Mouse (Mus musculus): Measurements from ENCODE around the gene Rad51b. TPM values are rescaled to one million over a fixed set of nuclear protein-coding genes. Genes with fewer than 3 reads are reported as not detected.

The Rad51b gene
- polyA plus RNA-seq, 1 experiment, result 13.8 TPM

GRCm38 (mm10) chr12:79369512-79370165, 72.6 kb downstream of the Rad51b start:
- H3K4me1 ChIP-seq (ENCODE audit: control insufficient read depth, insufficient read depth, low read length), result no peaks in the 10 kb centered on the region
- no peak for TF ChIP-seq EP300 (IDR thresholded peaks at IDR 0.05; ENCODE audit: insufficient read depth, low read depth, low read length)
- no peak for TF ChIP-seq CTCF (IDR thresholded peaks at IDR 0.05; ENCODE audit: low read depth, low read length)
- no peak for TF ChIP-seq POLR2A (IDR thresholded peaks at IDR 0.05; ENCODE audit: insufficient read depth, low read length)
- no peak overlapping the region for H3K4me3 ChIP-seq (ENCODE audit: low read depth, low read length)
- no peak overlapping the region for H3K27ac ChIP-seq (ENCODE audit: insufficient read depth, low read length)
- no peak overlapping the region for H3K9ac ChIP-seq (ENCODE audit: low read depth, poor library complexity, severe bottlenecking)
- H3K27me3 ChIP-seq (ENCODE audit: control insufficient read depth, insufficient read depth, low read length, poor library complexity, severe bottlenecking), result no peaks in the 10 kb centered on the region
- no peaks in the 10 kb centered on the region for H3K36me3 ChIP-seq (ENCODE audit: control insufficient read depth, insufficient read depth, low read length, poor library complexity, severe bottlenecking)
- H3K9me3 ChIP-seq (replicated peaks; ENCODE audit: control insufficient read depth, insufficient read depth, low read length, poor library complexity, severe bottlenecking), result no peaks in the 10 kb centered on the region

DNA sequence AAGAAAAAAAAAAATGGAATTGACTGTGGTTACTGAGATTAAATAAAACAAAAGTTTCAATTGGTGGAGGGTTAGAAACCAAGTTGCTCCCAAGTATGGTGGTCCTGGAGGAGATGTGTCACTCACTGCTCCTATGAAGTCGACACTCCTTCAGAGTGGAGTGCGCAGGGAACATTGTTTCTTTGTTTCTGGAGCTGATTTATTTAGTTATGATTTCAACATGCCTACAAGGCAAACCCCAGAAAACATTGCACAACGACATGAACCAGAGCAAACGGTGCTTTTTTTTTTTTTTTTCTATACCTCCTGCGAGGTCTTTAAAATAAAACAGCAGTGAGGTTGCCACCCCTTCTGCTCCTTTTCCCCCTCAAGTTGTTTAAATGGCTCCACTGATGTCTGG, 75.6 kb downstream of the Rad51b start:
- H3K9ac ChIP-seq (ENCODE audit: low read depth, poor library complexity, severe bottlenecking), result no peak overlapping the region
- no peaks in the 10 kb centered on the region for H3K27me3 ChIP-seq (ENCODE audit: control insufficient read depth, insufficient read depth, low read length, poor library complexity, severe bottlenecking)
- H3K4me1 ChIP-seq (ENCODE audit: control insufficient read depth, insufficient read depth, low read length), result no peaks in the 10 kb centered on the region
- H3K4me3 ChIP-seq (ENCODE audit: low read depth, low read length), result no peak overlapping the region
- no peaks in the 10 kb centered on the region for H3K36me3 ChIP-seq (ENCODE audit: control insufficient read depth, insufficient read depth, low read length, poor library complexity, severe bottlenecking)
- no peaks in the 10 kb centered on the region for H3K9me3 ChIP-seq (replicated peaks; ENCODE audit: control insufficient read depth, insufficient read depth, low read length, poor library complexity, severe bottlenecking)
- H3K27ac ChIP-seq (ENCODE audit: insufficient read depth, low read length), result no peak overlapping the region
- TF ChIP-seq EP300 (IDR thresholded peaks at IDR 0.05; ENCODE audit: insufficient read depth, low read depth, low read length) (no peak), CTCF (IDR thresholded peaks at IDR 0.05; ENCODE audit: low read depth, low read length) (no peak)

GRCm38 (mm10) chr12:79377378-79377777, 80.3 kb downstream of the Rad51b start:
- no peak overlapping the region for H3K27ac ChIP-seq (ENCODE audit: insufficient read depth, low read length)
- no peak for TF ChIP-seq CTCF (IDR thresholded peaks at IDR 0.05; ENCODE audit: low read depth, low read length)
- no peak for TF ChIP-seq EP300 (IDR thresholded peaks at IDR 0.05; ENCODE audit: insufficient read depth, low read depth, low read length)
- TF ChIP-seq POLR2A (IDR thresholded peaks at IDR 0.05; ENCODE audit: insufficient read depth, low read length), result no peak
- H3K9me3 ChIP-seq (replicated peaks; ENCODE audit: control insufficient read depth, insufficient read depth, low read length, poor library complexity, severe bottlenecking), result no peaks in the 10 kb centered on the region
- no peaks in the 10 kb centered on the region for H3K4me1 ChIP-seq (ENCODE audit: control insufficient read depth, insufficient read depth, low read length)
- no peak overlapping the region for H3K4me3 ChIP-seq (ENCODE audit: low read depth, low read length)
- H3K27me3 ChIP-seq (ENCODE audit: control insufficient read depth, insufficient read depth, low read length, poor library complexity, severe bottlenecking), result no peaks in the 10 kb centered on the region
- no peak overlapping the region for H3K9ac ChIP-seq (ENCODE audit: low read depth, poor library complexity, severe bottlenecking)
- H3K36me3 ChIP-seq (ENCODE audit: control insufficient read depth, insufficient read depth, low read length, poor library complexity, severe bottlenecking), result no peaks in the 10 kb centered on the region; the same call in 1 of the 2 replicates

DNA sequence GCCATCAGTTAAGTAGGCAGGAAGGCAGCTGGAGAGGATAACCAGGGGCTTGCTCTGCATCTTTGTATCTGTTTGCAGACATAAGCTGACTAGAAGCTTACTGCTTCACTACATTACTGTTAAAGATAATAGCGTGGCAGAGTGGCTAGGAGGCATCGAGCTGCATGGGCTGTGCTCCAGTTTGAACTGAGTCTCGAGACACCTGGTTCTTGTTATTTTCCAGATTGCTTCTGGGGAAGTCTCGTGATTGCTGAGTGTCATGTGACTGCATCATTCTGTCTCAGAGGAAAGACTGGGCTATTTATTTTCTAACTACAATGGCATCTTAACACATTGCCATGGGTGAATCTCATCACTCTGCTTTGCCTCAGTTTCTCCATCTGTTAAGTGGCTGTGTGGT, 80.8 kb downstream of the Rad51b start:
- Histone ChIP-seq H3K9ac (ENCODE audit: low read depth, poor library complexity, severe bottlenecking) (no peak overlapping the region), H3K4me3 (ENCODE audit: low read depth, low read length) (no peak overlapping the region), H3K27ac (ENCODE audit: insufficient read depth, low read length) (no peak overlapping the region), H3K9me3 (replicated peaks; ENCODE audit: control insufficient read depth, insufficient read depth, low read length, poor library complexity, severe bottlenecking) (no peaks in the 10 kb centered on the region), H3K27me3 (ENCODE audit: control insufficient read depth, insufficient read depth, low read length, poor library complexity, severe bottlenecking) (no peaks in the 10 kb centered on the region), H3K4me1 (ENCODE audit: control insufficient read depth, insufficient read depth, low read length) (no peaks in the 10 kb centered on the region), H3K36me3 (ENCODE audit: control insufficient read depth, insufficient read depth, low read length, poor library complexity, severe bottlenecking) (no peaks in the 10 kb centered on the region; the same call in 1 of the 2 replicates)
- TF ChIP-seq CTCF (IDR thresholded peaks at IDR 0.05; ENCODE audit: low read depth, low read length) (no peak), POLR2A (IDR thresholded peaks at IDR 0.05; ENCODE audit: insufficient read depth, low read length) (no peak), EP300 (IDR thresholded peaks at IDR 0.05; ENCODE audit: insufficient read depth, low read depth, low read length) (no peak)

- TF ChIP-seq CTCF (IDR thresholded peaks at IDR 0.05; ENCODE audit: low read depth, low read length), result no peak
- TF ChIP-seq EP300 (IDR thresholded peaks at IDR 0.05; ENCODE audit: insufficient read depth, low read depth, low read length), result no peak
- no peak for TF ChIP-seq POLR2A (IDR thresholded peaks at IDR 0.05; ENCODE audit: insufficient read depth, low read length)
- H3K27ac ChIP-seq (ENCODE audit: insufficient read depth, low read length), result no peak overlapping the region
- no peak overlapping the region for H3K4me3 ChIP-seq (ENCODE audit: low read depth, low read length)
- H3K4me1 ChIP-seq (ENCODE audit: control insufficient read depth, insufficient read depth, low read length), result no peaks in the 10 kb centered on the region
- no peaks in the 10 kb centered on the region for H3K9me3 ChIP-seq (replicated peaks; ENCODE audit: control insufficient read depth, insufficient read depth, low read length, poor library complexity, severe bottlenecking)
- no peaks in the 10 kb centered on the region; the same call in 1 of the 2 replicates for H3K36me3 ChIP-seq (ENCODE audit: control insufficient read depth, insufficient read depth, low read length, poor library complexity, severe bottlenecking)
- H3K9ac ChIP-seq (ENCODE audit: low read depth, poor library complexity, severe bottlenecking), result no peak overlapping the region
- no peaks in the 10 kb centered on the region for H3K27me3 ChIP-seq (ENCODE audit: control insufficient read depth, insufficient read depth, low read length, poor library complexity, severe bottlenecking)
Observed at GRCm38 (mm10) chr12:79380190-79380589, 83.1 kb downstream of the Rad51b start.

GRCm38 (mm10) chr12:79381489-79381888, 84.4 kb downstream of the Rad51b start:
- no peaks in the 10 kb centered on the region for H3K4me1 ChIP-seq (ENCODE audit: control insufficient read depth, insufficient read depth, low read length)
- H3K9me3 ChIP-seq (replicated peaks; ENCODE audit: control insufficient read depth, insufficient read depth, low read length, poor library complexity, severe bottlenecking), result no peaks in the 10 kb centered on the region
- no peak overlapping the region for H3K27ac ChIP-seq (ENCODE audit: insufficient read depth, low read length)
- no peaks in the 10 kb centered on the region; the same call in 1 of the 2 replicates for H3K36me3 ChIP-seq (ENCODE audit: control insufficient read depth, insufficient read depth, low read length, poor library complexity, severe bottlenecking)
- H3K4me3 ChIP-seq (ENCODE audit: low read depth, low read length), result no peak overlapping the region
- no peak overlapping the region for H3K9ac ChIP-seq (ENCODE audit: low read depth, poor library complexity, severe bottlenecking)
- TF ChIP-seq POLR2A (IDR thresholded peaks at IDR 0.05; ENCODE audit: insufficient read depth, low read length) (no peak), EP300 (IDR thresholded peaks at IDR 0.05; ENCODE audit: insufficient read depth, low read depth, low read length) (no peak), CTCF (IDR thresholded peaks at IDR 0.05; ENCODE audit: low read depth, low read length) (no peak)
- no peaks in the 10 kb centered on the region for H3K27me3 ChIP-seq (ENCODE audit: control insufficient read depth, insufficient read depth, low read length, poor library complexity, severe bottlenecking)
